Mouse (Mus musculus): ENCODE data around the gene Rap1a.

Gene Rap1a

GRCm38 (mm10) chr3:105763132-105763851, 37.8 kb downstream of the Rap1a start:
- no peak for DNase-seq (ENCODE audit: low read depth in 1 of 2, low spot score in 2 of 2)

DNA sequence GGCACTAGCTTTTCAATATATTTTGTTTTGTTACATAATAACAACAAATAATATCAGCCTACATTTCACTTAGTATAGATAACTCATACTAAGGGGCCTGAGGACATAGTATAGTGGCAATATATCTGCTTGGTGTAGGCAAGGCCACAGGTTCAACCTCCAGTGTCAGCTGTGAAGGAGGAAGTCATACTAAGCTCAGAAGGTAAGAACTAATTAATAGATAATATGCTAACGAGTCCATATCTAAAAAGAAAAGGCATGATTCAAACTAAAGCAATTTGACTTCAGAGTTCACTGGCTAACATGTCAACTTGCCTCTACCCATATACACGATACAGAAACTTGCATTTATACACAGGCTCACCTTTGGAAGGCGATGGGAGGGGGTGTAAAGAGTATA, 41.1 kb downstream of the Rap1a start:
- DNase-seq (ENCODE audit: low read depth in 1 of 2, low spot score in 2 of 2) = no peak

GRCm38 (mm10) chr3:105758658-105759057, 42.5 kb downstream of the Rap1a start:
- DNase-seq (ENCODE audit: low read depth in 1 of 2, low spot score in 2 of 2) = no peak

GRCm38 (mm10) chr3:105758098-105758497, 43.0 kb downstream of the Rap1a start:
- no peak for DNase-seq (ENCODE audit: low read depth in 1 of 2, low spot score in 2 of 2)

DNA sequence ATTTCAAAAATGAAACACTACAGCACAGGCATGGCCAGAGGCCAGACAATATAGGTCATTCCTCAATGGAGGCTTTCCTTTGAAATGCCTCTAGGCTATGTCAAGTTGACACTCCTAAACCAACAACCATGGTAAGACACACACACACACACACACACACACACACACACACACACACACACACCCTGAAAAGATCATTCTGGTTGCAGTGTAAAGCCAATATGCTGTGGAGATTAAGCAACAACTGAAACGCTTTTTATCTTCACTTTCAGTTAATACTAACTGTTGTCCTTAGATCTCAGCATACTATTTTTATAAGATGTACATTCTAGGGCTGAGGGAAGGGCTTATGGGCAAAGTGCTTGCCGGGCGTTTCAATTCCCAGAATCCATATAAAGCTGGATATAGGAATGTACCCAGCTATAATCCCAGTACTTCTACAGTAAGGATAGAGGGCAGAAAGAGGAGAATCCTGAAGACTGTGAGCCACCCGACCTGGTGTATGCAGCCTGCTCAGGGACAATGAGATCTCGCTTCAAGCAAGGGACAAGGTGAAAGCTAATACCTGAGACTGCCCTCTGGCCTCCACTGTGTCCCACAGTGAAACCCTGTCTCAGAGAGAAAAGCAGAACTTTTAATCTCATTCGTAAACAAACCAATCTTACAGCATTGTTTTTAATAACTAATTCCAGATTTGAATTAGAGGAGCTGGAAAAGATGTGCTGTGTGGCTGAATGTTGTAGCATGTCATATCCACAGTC, 43.6 kb downstream of the Rap1a start:
- no peak for DNase-seq (ENCODE audit: low read depth in 1 of 2, low spot score in 2 of 2)

DNA sequence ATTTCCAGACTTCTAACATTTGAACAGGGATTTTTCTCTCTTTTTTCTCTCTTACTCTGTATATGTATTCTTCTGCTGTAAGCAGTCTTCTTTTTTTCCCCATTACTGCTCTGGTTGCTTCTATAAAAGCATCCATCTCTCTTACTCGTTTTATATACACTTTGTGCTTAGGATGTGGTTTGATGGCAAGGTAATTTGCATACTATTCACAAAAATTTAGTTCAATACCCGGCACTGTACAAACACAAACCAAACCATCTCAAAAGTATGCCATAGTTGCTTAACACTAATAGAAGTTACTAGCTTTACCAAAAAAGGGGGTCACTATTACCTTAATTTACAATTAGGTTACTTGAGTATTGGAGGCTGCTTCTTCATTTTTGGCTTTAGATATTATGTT, 44.6 kb downstream of the Rap1a start:
- DNase-seq (ENCODE audit: low read depth in 1 of 2, low spot score in 2 of 2) = no peak

DNA sequence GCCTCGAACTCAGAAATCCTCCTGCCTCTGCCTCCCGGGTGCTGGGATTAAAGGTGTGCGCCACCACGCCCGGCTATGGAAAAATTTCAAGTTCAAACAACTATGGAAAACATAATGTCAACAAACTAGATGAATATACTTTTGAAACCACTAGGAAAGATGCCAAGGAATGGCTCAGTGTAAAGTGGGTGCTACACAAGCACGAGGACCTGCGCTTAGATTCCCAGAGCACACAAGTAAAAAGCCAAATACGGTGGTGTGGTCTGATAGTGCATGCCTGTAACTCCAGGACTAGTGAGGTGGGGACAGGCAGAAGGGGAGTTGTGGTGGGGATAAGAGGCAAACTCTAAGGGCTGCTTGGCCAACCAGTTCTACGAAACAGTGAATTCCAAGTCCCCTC, 46.0 kb downstream of the Rap1a start:
- DNase-seq (ENCODE audit: low read depth in 1 of 2, low spot score in 2 of 2) = no peak

- DNase-seq (ENCODE audit: low read depth in 1 of 2, low spot score in 2 of 2) = no peak
Observed at GRCm38 (mm10) chr3:105754184-105754583, 47.0 kb downstream of the Rap1a start.

DNA sequence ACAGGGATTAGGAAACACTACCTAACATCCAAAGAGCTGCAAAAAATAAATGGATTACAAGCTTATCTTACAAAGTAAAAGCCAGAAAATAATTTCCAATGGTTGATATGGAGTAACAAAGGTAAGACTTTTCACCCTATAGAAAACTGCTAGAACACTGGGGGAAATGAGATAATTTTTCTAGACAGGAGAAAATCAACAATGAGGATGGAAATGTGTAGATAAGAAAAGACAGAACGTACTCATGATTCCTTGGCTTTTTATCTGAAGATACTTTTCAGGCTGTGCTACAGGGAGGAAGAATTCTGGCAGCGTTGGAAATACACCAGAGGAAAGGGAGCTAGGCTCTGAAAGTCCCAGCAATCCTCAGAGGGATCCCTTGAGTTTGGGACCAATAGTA, 50.3 kb downstream of the Rap1a start:
- DNase-seq (ENCODE audit: low read depth in 1 of 2, low spot score in 2 of 2) = no peak

DNA sequence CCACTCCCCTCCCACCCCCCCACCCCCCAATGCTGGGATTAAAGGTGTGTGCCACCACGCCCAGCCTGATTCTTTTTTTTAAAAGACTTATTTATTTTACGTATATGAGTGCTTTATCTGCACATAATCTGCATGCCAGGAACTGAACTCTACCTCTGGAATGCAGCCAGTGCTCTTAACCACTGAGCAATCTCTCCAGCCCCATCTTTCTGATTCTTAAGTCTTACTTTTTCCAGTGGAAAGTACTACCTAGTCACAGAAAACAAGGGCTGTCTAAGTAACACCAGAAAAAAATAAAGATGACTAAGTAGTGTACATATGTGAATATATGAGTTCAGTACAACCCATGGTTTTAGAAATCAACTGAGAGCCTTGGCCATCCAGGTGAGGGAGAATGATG, 54.6 kb downstream of the Rap1a start:
- no peak for DNase-seq (ENCODE audit: low read depth in 1 of 2, low spot score in 2 of 2)

- no peak for DNase-seq (ENCODE audit: low read depth in 1 of 2, low spot score in 2 of 2)
Observed at GRCm38 (mm10) chr3:105737666-105738065, 63.5 kb downstream of the Rap1a start.

GRCm38 (mm10) chr3:105737070-105737469, 64.1 kb downstream of the Rap1a start:
- no peak for DNase-seq (ENCODE audit: low read depth in 1 of 2, low spot score in 2 of 2)

DNA sequence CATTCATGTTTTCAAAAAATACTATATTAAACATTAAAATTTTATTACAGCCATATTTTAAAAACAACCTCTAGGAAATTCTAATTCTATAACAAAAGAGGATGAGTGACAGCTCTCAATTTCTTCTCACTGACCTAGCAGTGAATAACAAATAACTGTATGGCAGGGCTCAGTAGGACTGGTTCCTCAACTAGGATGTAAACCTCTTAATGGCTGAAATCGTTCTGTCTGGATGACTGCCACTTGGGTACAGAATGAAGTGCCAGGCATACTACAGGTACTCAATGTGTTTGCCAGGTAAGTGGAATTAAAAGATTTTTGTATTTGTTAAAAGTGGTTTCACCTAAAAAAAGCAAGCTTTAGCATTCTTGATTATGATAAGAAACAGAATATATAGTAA, 65.0 kb downstream of the Rap1a start:
- no peak for DNase-seq (ENCODE audit: low read depth in 1 of 2, low spot score in 2 of 2)

GRCm38 (mm10) chr3:105735285-105735684, 65.9 kb downstream of the Rap1a start:
- DNase-seq (ENCODE audit: low read depth in 1 of 2, low spot score in 2 of 2) = no peak

- no peak for DNase-seq (ENCODE audit: low read depth in 1 of 2, low spot score in 2 of 2)
Observed at GRCm38 (mm10) chr3:105733538-105733937, 67.6 kb downstream of the Rap1a start.

DNA sequence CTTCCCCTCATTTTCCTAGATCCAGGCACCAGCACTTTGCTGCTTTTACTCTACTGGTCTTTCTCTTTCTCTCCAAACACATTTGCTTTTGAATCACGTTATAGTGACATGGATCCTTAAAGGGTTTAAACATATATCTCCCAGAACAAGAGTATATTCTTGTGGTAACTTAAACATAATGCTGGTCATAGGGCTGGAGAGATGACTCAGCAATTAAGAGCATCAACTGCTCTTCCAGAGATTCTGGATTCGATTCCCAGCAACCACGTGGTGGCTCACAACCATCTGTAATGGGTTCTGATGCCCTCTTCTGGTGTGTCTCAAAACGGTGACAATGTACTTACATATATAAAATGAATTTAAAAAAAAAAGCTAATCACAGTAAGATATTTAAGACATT, 68.8 kb downstream of the Rap1a start:
- no peak for DNase-seq (ENCODE audit: low read depth in 1 of 2, low spot score in 2 of 2)

- no peak for DNase-seq (ENCODE audit: low read depth in 1 of 2, low spot score in 2 of 2)
Observed at GRCm38 (mm10) chr3:105726037-105726436, 75.1 kb downstream of the Rap1a start.

GRCm38 (mm10) chr3:105722510-105722909, 78.6 kb downstream of the Rap1a start:
- DNase-seq (ENCODE audit: low read depth in 1 of 2, low spot score in 2 of 2) = no peak

DNA sequence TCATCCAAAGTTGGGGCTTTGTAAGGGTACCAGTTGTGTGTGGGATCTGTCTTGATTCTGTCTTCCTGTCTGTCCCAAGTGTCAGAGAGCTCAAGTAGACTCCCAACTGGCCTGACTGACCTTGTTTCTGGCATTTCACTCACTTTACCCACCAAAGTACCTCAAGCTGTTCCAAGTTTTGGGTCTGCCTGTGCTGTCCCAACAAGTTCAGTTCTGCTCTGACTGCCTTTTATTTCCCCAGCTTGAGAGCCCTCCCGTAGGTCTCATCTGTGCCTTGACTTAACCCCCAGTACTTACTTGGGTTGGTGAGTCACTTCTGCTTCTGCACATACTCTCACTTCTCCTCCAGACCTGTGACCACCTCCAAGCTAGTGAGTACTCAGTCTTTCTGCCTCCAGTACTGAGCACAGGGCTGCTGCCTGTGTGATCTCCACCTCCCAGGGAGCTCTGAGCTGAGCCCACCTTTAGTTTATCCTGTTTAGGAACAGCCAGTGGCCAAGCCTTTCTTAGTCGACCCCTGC, 79.4 kb downstream of the Rap1a start:
- no peak for DNase-seq (ENCODE audit: low read depth in 1 of 2, low spot score in 2 of 2)

DNA sequence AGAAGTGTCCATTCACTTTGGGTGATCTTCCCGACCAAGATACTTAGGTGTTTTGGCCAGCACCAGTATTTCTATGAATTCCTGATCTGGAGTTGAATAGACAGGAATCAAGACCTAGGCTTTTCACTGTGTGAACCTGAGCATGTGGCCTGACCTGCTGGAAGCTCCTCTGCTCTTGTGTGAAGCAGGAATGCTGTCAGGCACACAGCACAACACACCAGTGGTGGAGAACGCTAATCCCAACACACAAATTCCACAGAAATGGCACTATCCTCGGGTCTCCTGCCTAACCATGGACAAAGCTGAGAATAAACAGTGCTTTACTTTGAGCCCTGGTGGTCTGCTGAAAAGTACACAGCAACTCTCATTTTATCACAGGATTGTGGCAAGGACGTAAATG, 80.6 kb downstream of the Rap1a start:
- no peak for DNase-seq (ENCODE audit: low read depth in 1 of 2, low spot score in 2 of 2)

- no peak for DNase-seq (ENCODE audit: low read depth in 1 of 2, low spot score in 2 of 2)
Observed at GRCm38 (mm10) chr3:105719979-105720378, 81.2 kb downstream of the Rap1a start.

GRCm38 (mm10) chr3:105718746-105719145, 82.4 kb downstream of the Rap1a start:
- DNase-seq (ENCODE audit: low read depth in 1 of 2, low spot score in 2 of 2) = no peak
